In genomic region chr16:31935091-31935979, GRCm38 (mm10) we compare ENCODE assay signal across 8 mouse cellular contexts. TPM values are rescaled to one million over a fixed set of nuclear protein-coding genes. Genes with fewer than 3 reads are reported as not detected.
DNase-seq lines count a peak whose midpoint lies in the region; ATAC-seq lines count a peak whose summit lies in the region.

No protein-coding gene starts in this region.

- H3K27ac ChIP-seq in kidney, embryonic 16.5 days (ENCODE audit: low read length): no peak overlapping the region
- no peak overlapping the region for H3K27ac ChIP-seq in embryonic facial prominence, embryonic 15.5 days (replicated peaks)
- no peak overlapping the region for H3K27ac ChIP-seq in intestine, embryonic 15.5 days
- no peak overlapping the region for H3K27ac ChIP-seq in midbrain, embryonic 13.5 days

- peaks cover 26% of the 10 kb centered on the region for H3K4me1 ChIP-seq in kidney, embryonic 16.5 days (ENCODE audit: insufficient read depth, low read length)
- H3K4me1 ChIP-seq in embryonic facial prominence, embryonic 15.5 days: peaks cover 26% of the 10 kb centered on the region
- peaks cover 22% of the 10 kb centered on the region for H3K4me1 ChIP-seq in intestine, embryonic 15.5 days (replicated peaks)
- H3K4me1 ChIP-seq in midbrain, embryonic 13.5 days (replicated peaks): peaks cover 36% of the 10 kb centered on the region

- peak overlapping the region; percentile 52 for H3K4me2 ChIP-seq in kidney, embryonic 16.5 days (replicated peaks; ENCODE audit: low read depth, low read length)
- peak overlapping the region; percentile 49 for H3K4me2 ChIP-seq in embryonic facial prominence, embryonic 15.5 days (replicated peaks)
- peak overlapping the region; percentile 55 for H3K4me2 ChIP-seq in intestine, embryonic 15.5 days (replicated peaks)
- peak overlapping the region; percentile 78 for H3K4me2 ChIP-seq in midbrain, embryonic 13.5 days (replicated peaks)

- H3K9me3 ChIP-seq in kidney, embryonic 16.5 days (ENCODE audit: low read length): no peaks in the 10 kb centered on the region; the same call in 1 of the 2 replicates
- H3K9me3 ChIP-seq in embryonic facial prominence, embryonic 15.5 days (replicated peaks): 0 out of 2 replicates have a peak, but pooled peaks cover 3% of the 10 kb centered on the region
- H3K9me3 ChIP-seq in intestine, embryonic 15.5 days: no peaks in the 10 kb centered on the region
- no peaks in the 10 kb centered on the region for H3K9me3 ChIP-seq in midbrain, embryonic 13.5 days

- no peak for ATAC-seq in kidney, embryonic 16.5 days (ENCODE audit: low FRiP score, low TSS enrichment)
- ATAC-seq in embryonic facial prominence, embryonic 15.5 days (ENCODE audit: insufficient number of reproducible peaks, low FRiP score, low TSS enrichment, low read depth): no peak
- no peak for ATAC-seq in intestine, embryonic 15.5 days
- ATAC-seq in midbrain, embryonic 13.5 days: no peak

- H3K36me3 ChIP-seq in kidney, embryonic 16.5 days (ENCODE audit: insufficient read depth, low read length): no peaks in the 10 kb centered on the region
- no peaks in the 10 kb centered on the region for H3K36me3 ChIP-seq in embryonic facial prominence, embryonic 15.5 days
- H3K36me3 ChIP-seq in intestine, embryonic 15.5 days: no peaks in the 10 kb centered on the region
- no peaks in the 10 kb centered on the region for H3K36me3 ChIP-seq in midbrain, embryonic 13.5 days

- WGBS in kidney, embryonic 16.5 days: 6% methylated on average over 36 of the region's 36 CpGs
- WGBS in embryonic facial prominence, embryonic 15.5 days: 5% methylated on average over 36 of the region's 36 CpGs
- WGBS in intestine, embryonic 15.5 days: 4% methylated on average over 36 of the region's 36 CpGs
- WGBS in midbrain, embryonic 13.5 days: 4% methylated on average over 36 of the region's 36 CpGs

- no peak for DNase-seq in kidney, adult 18-20 months
- peak; percentile 15 for DNase-seq in T-cell, adult 2 months (ENCODE audit: low spot score)
- no peak for DNase-seq in urinary bladder, adult 18-20 months (ENCODE audit: low spot score in 2 of 2)
- DNase-seq in urinary bladder, postnatal 4 days (ENCODE audit: low spot score in 2 of 2): no peak

- H3K27me3 ChIP-seq in kidney, embryonic 16.5 days (ENCODE audit: insufficient read depth, low read length): peaks cover 30% of the 10 kb centered on the region
- peaks cover 37% of the 10 kb centered on the region for H3K27me3 ChIP-seq in embryonic facial prominence, embryonic 15.5 days
- peaks cover 31% of the 10 kb centered on the region for H3K27me3 ChIP-seq in intestine, embryonic 15.5 days (replicated peaks)
- peaks cover 20% of the 10 kb centered on the region for H3K27me3 ChIP-seq in midbrain, embryonic 13.5 days

- peak overlapping the region; percentile 35 for H3K4me3 ChIP-seq in kidney, embryonic 16.5 days (ENCODE audit: low read length)
- peak overlapping the region; percentile 33 for H3K4me3 ChIP-seq in embryonic facial prominence, embryonic 15.5 days (replicated peaks)
- H3K4me3 ChIP-seq in intestine, embryonic 15.5 days (replicated peaks): peak overlapping the region; percentile 24
- H3K4me3 ChIP-seq in midbrain, embryonic 13.5 days (replicated peaks): peak overlapping the region; percentile 47

- 0 out of 2 replicates have a peak overlapping the region, but pooled peaks have one; percentile 2 for H3K9ac ChIP-seq in kidney, embryonic 16.5 days (replicated peaks; ENCODE audit: low read length)
- H3K9ac ChIP-seq in embryonic facial prominence, embryonic 15.5 days: no peak overlapping the region
- H3K9ac ChIP-seq in intestine, embryonic 15.5 days: no peak overlapping the region
- peak overlapping the region; percentile 74 for H3K9ac ChIP-seq in midbrain, embryonic 13.5 days (replicated peaks)

RNA-seq across cellular contexts. Expression of gene Pigz, which starts 1.7 kb away (rescaled TPM):
- polyA plus RNA-seq in kidney, embryonic 16.5 days (2015; fragmentation: Nextera tagmentation; extraction: Ambion mirVana): 1.0 and 1.4 TPM in 2 replicates
- 0.70 and 1.4 TPM in 2 replicates for polyA plus RNA-seq in embryonic facial prominence, embryonic 15.5 days (2015; fragmentation: Nextera tagmentation; extraction: Ambion mirVana)
- 0.48 and 1.2 TPM in 2 replicates for polyA plus RNA-seq in intestine, embryonic 15.5 days (2015; fragmentation: Nextera tagmentation; extraction: Ambion mirVana)
- polyA plus RNA-seq in midbrain, embryonic 13.5 days (2015; fragmentation: Nextera tagmentation; extraction: Ambion mirVana): 2.5 and 3.3 TPM in 2 replicates

RNA-seq across cellular contexts. Expression of gene 0610012G03Rik, which starts 13.0 kb away (rescaled TPM):
- 96.2 and 103 TPM in 2 replicates for polyA plus RNA-seq in kidney, embryonic 16.5 days (2015; fragmentation: Nextera tagmentation; extraction: Ambion mirVana)
- polyA plus RNA-seq in embryonic facial prominence, embryonic 15.5 days (2015; fragmentation: Nextera tagmentation; extraction: Ambion mirVana): 86.1 and 91.7 TPM in 2 replicates
- 108 and 120 TPM in 2 replicates for polyA plus RNA-seq in intestine, embryonic 15.5 days (2015; fragmentation: Nextera tagmentation; extraction: Ambion mirVana)
- polyA plus RNA-seq in midbrain, embryonic 13.5 days (2015; fragmentation: Nextera tagmentation; extraction: Ambion mirVana): 100 and 104 TPM in 2 replicates

RNA-seq across cellular contexts. Expression of gene Ncbp2, which starts 13.0 kb away (rescaled TPM):
- 115 and 119 TPM in 2 replicates for polyA plus RNA-seq in kidney, embryonic 16.5 days (2015; fragmentation: Nextera tagmentation; extraction: Ambion mirVana)
- polyA plus RNA-seq in embryonic facial prominence, embryonic 15.5 days (2015; fragmentation: Nextera tagmentation; extraction: Ambion mirVana): 112 and 116 TPM in 2 replicates
- polyA plus RNA-seq in intestine, embryonic 15.5 days (2015; fragmentation: Nextera tagmentation; extraction: Ambion mirVana): 80.9 and 85.8 TPM in 2 replicates
- polyA plus RNA-seq in midbrain, embryonic 13.5 days (2015; fragmentation: Nextera tagmentation; extraction: Ambion mirVana): 118 and 122 TPM in 2 replicates

RNA-seq across cellular contexts. Expression of gene Meltf, which starts 56.7 kb away (rescaled TPM):
- polyA plus RNA-seq in kidney, embryonic 16.5 days (2015; fragmentation: Nextera tagmentation; extraction: Ambion mirVana): 0.66 and 0.90 TPM in 2 replicates
- 3.5 and 5.2 TPM in 2 replicates for polyA plus RNA-seq in embryonic facial prominence, embryonic 15.5 days (2015; fragmentation: Nextera tagmentation; extraction: Ambion mirVana)
- 33.6 and 51.6 TPM in 2 replicates for polyA plus RNA-seq in intestine, embryonic 15.5 days (2015; fragmentation: Nextera tagmentation; extraction: Ambion mirVana)
- polyA plus RNA-seq in midbrain, embryonic 13.5 days (2015; fragmentation: Nextera tagmentation; extraction: Ambion mirVana): 0.16 and 0.17 TPM in 2 replicates

Comparison
In these comparisons a context has a peak if more than half of its experiments do, and no peak if none do; other contexts are left out.
1. H3K9ac ChIP-seq: peak in kidney, embryonic 16.5 days (single experiment) and midbrain, embryonic 13.5 days (single experiment); none in embryonic facial prominence, embryonic 15.5 days (single experiment) and intestine, embryonic 15.5 days (single experiment).
2. Peak in every context shown above with its lines, with median percentiles within 50 percentile points of each other: H3K4me2 ChIP-seq and H3K4me3 ChIP-seq.